Mouse (Mus musculus) 416B (cell line): ENCODE measurements around the gene Slc9a8.

ENCODE experiments used
- DNase-seq: peaks from one replicate; pipeline ENCODE4 v3.0.0; 2011; ENCODE audit warnings: low read depth

Slc9a8 gene

GRCm38 (mm10) chr2:167510485-167510884 is 89.0 kb downstream of the Slc9a8 start:
- peak; percentile 87 for DNase-seq

- no peak for DNase-seq
These were observed 90.9 kb downstream of the Slc9a8 start for GRCm38 (mm10) chr2:167512365-167512764.

GRCm38 (mm10) chr2:167512970-167513369 is 91.5 kb downstream of the Slc9a8 start:
- DNase-seq: peak; percentile 54

- DNase-seq: no peak
These were observed 93.1 kb downstream of the Slc9a8 start for GRCm38 (mm10) chr2:167514641-167515040.

GRCm38 (mm10) chr2:167515688-167516087 is 94.2 kb downstream of the Slc9a8 start:
- no peak for DNase-seq

GRCm38 (mm10) chr2:167519606-167520252 is 98.2 kb downstream of the Slc9a8 start:
- DNase-seq: peak; percentile 44
